Mouse (Mus musculus) C2C12 (cell line): Measurements from ENCODE around the gene Rabl6. TPM values are rescaled to one million over a fixed set of nuclear protein-coding genes. Genes with fewer than 3 reads are reported as not detected.

ENCODE experiments used
- H3K27me3 ChIP-seq: one replicate; pipeline ENCODE4 v1.6.1; 2011; ENCODE audit not compliant: control insufficient read depth, insufficient read depth, insufficient read length
- H3K36me3 ChIP-seq: one replicate; pipeline ENCODE4 v1.6.1; 2011; ENCODE audit not compliant: control insufficient read depth, insufficient read depth
- H3K4me3 ChIP-seq: one replicate; pipeline ENCODE4 v1.5.1; 2011; ENCODE audit warnings: mild to moderate bottlenecking, control low read depth; ENCODE audit not compliant: poor library complexity, insufficient read depth, severe bottlenecking
- H3K79me2 ChIP-seq: one replicate; pipeline ENCODE4 v1.6.1; 2011; ENCODE audit not compliant: control insufficient read depth, insufficient read depth
- H3K79me3 ChIP-seq: one replicate; pipeline ENCODE4 v1.6.1; 2011; ENCODE audit warnings: low read depth, control low read depth
- H3ac ChIP-seq: one replicate; pipeline ENCODE3; 2011; ENCODE audit warnings: low read depth; ENCODE audit not compliant: control insufficient read depth, insufficient read length
- CEBPB ChIP-seq: IDR thresholded peaks from one replicate; pipeline ENCODE4 v1.6.1; 2011; ENCODE audit warnings: low read depth, mild to moderate bottlenecking, control low read depth, moderate library complexity
- CTCF ChIP-seq: IDR thresholded peaks from one replicate; pipeline ENCODE4 v1.5.1; 2011; ENCODE audit not compliant: control insufficient read depth, insufficient read depth, insufficient read length
- FOSL1 ChIP-seq: IDR thresholded peaks from one replicate; pipeline ENCODE4 v1.8.0; 2011; ENCODE audit warnings: mild to moderate bottlenecking, low read length; ENCODE audit not compliant: poor library complexity, insufficient read depth, severe bottlenecking
- MAX ChIP-seq: IDR thresholded peaks from one replicate; pipeline ENCODE4 v1.6.1; 2011; ENCODE audit warnings: mild to moderate bottlenecking, control low read depth
- MYOD1 ChIP-seq: IDR thresholded peaks from one replicate; pipeline ENCODE4 v1.6.1; 2011; ENCODE audit warnings: low read depth; ENCODE audit not compliant: control insufficient read depth, insufficient read length
- MYOG ChIP-seq: IDR thresholded peaks from one replicate; pipeline ENCODE4 v1.6.1; 2011; ENCODE audit not compliant: control insufficient read depth, insufficient read length; ENCODE audit errors: extremely low read depth
- USF1 ChIP-seq: IDR thresholded peaks from one replicate; pipeline ENCODE4 v1.6.1; 2011; ENCODE audit warnings: low read depth, mild to moderate bottlenecking, control low read depth, moderate library complexity
- long read RNA-seq, 2 experiments: library from polyadenylated mRNA; unstranded; transcript quantifications; one replicate each; pipeline ENCODE4 v2.0.0; 2019 to 2020
- polyA plus RNA-seq: library from polyadenylated mRNA; unstranded; fragments of >200 nt; fragmentation: generic; extraction: Trizol; gene quantifications from one replicate; pipeline ENCODE4 v1.2.1, GENCODE M21; 2012; ENCODE audit warnings: missing spikeins

The Rabl6 gene
- 58.9 TPM for polyA plus RNA-seq
- long read RNA-seq, experiment 1, transcript Rabl6-201 (15 exons, 3,230 nt), result major isoform, 8 of 43 reads
- long read RNA-seq, experiment 1, partial matches to known transcripts, result 29 of 43 reads
- long read RNA-seq, experiment 1, other reads (novel, unspliced or antisense), result 5 of 43 reads
- long read RNA-seq, experiment 2, transcript Rabl6-201 (15 exons, 3,230 nt), result major isoform, 127 of 358 reads
- long read RNA-seq, experiment 2, partial matches to known transcripts, result 195 of 358 reads
- long read RNA-seq, experiment 2, other reads (novel, unspliced or antisense), result 36 of 358 reads

DNA sequence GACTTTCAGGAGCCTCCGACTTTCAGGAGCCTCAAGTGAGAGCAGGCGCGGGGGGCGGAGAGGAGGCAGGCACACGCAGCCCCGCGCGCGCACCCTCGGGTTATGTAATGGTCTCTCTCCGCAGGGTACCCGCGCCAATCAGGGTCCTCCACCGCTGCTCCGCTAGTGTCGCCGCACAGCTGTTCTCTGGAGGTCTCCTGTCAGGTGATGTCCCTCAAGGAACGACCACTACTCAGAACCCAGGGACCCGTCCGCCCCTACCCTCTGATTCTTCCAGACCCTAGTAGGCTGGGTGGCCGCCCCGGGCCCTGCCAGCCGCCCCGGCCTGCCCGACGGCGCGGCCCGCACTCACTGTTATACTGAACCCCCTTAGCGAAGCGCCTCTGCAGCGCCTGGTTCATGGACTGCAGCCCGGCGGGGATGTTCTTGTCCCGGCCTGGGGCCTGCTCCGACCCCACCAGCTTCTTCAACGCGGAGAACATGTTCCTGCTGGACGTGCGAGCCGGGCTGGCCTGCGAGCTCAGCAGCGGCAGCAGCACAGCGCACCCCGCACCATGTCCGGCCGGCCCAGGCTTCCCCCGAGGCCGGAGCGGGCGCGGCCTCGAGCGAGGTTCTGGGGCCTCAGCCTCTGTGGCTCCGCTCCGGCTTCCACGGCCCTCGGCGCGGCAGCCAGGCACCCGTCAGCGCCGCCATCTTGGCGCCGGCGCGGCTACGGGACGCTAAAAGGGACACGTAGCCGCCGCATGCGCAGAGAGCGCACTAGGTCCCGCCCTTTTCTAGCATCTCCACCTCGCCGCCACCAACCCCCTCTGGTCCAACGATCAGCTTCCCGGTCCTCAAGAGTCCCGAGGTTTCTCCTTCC, at the start of gene Rabl6:
TSS of gene Rabl6 (minus strand) at position 761 of the 862 bp plus-strand sequence.
- TF ChIP-seq MAX, result peak; percentile 100
- TF ChIP-seq CEBPB, result no peak
- Histone ChIP-seq H3K27me3 (no peaks in the 10 kb centered on the region), H3K79me3 (peaks cover 41% of the 10 kb centered on the region), H3ac (peak within 1 kb of the TSS; percentile 79), H3K4me3 (peak within 1 kb of the TSS; percentile 99), H3K79me2 (peaks cover 53% of the 10 kb centered on the region), H3K36me3 (peaks cover 7% of the 10 kb centered on the region)

GRCm38 (mm10) chr2:25657652-25658051, 49.3 kb upstream of the Rabl6 start, which contains the start of gene Lcn5:
Gene Lcn5 (plus strand): TSS chr2:25657952.
- H3K27me3 ChIP-seq, result peaks cover 31% of the 10 kb centered on the region
- H3K36me3 ChIP-seq, result no peaks in the 10 kb centered on the region
- H3ac ChIP-seq, result no peak within 1 kb of the TSS
- no peak for TF ChIP-seq MYOD1
- TF ChIP-seq USF1, result no peak
- no peak for TF ChIP-seq MYOG
- no peak for TF ChIP-seq CTCF
- TF ChIP-seq CEBPB, result no peak
- TF ChIP-seq MAX, result no peak
- H3K79me2 ChIP-seq, result no peaks in the 10 kb centered on the region
- no peaks in the 10 kb centered on the region for H3K79me3 ChIP-seq
- no peak within 1 kb of the TSS for H3K4me3 ChIP-seq

- Histone ChIP-seq H3K79me3 (no peaks in the 10 kb centered on the region), H3K4me3 (no peak overlapping the region), H3ac (no peak overlapping the region), H3K79me2 (no peaks in the 10 kb centered on the region), H3K27me3 (peaks cover 32% of the 10 kb centered on the region), H3K36me3 (no peaks in the 10 kb centered on the region)
- TF ChIP-seq MYOD1 (no peak), USF1 (no peak), FOSL1 (no peak), MYOG (no peak), CEBPB (no peak), CTCF (no peak), MAX (no peak)
Observed at GRCm38 (mm10) chr2:25657246-25657645, 48.9 kb upstream of the Rabl6 start.

- H3K79me3 ChIP-seq, result no peaks in the 10 kb centered on the region
- H3K79me2 ChIP-seq, result no peaks in the 10 kb centered on the region
- H3K36me3 ChIP-seq, result no peaks in the 10 kb centered on the region
- peaks cover 32% of the 10 kb centered on the region for H3K27me3 ChIP-seq
- H3K4me3 ChIP-seq, result no peak overlapping the region
- no peak overlapping the region for H3ac ChIP-seq
- TF ChIP-seq CEBPB (no peak), FOSL1 (no peak), USF1 (no peak), MAX (no peak), CTCF (no peak), MYOG (no peak), MYOD1 (no peak)
Observed at GRCm38 (mm10) chr2:25656691-25657090, 48.4 kb upstream of the Rabl6 start.

DNA sequence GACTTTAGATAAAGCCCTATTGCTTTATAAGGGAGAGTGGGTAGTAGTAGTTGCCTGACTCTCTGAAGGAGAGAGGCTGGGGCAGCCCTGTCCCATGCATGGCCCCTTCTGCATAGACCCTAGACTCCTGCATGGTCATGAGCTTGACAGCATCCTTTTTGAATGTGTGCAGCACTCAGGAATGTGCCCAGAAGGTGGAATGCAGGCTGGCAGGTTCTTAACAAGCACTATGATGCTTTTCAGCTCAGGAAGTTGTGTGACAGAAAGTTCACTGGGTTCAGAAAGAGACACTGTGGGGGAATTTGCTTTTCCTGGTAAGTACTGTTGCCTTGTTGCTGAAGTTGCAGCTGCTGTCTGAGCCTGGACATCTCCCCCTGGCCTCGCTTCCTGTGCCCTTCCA, 46.2 kb upstream of the Rabl6 start:
- no peaks in the 10 kb centered on the region for H3K79me2 ChIP-seq
- peaks cover 51% of the 10 kb centered on the region for H3K27me3 ChIP-seq
- H3K4me3 ChIP-seq, result no peak overlapping the region
- H3K79me3 ChIP-seq, result no peaks in the 10 kb centered on the region
- H3ac ChIP-seq, result no peak overlapping the region
- TF ChIP-seq CTCF, result no peak
- no peaks in the 10 kb centered on the region for H3K36me3 ChIP-seq

DNA sequence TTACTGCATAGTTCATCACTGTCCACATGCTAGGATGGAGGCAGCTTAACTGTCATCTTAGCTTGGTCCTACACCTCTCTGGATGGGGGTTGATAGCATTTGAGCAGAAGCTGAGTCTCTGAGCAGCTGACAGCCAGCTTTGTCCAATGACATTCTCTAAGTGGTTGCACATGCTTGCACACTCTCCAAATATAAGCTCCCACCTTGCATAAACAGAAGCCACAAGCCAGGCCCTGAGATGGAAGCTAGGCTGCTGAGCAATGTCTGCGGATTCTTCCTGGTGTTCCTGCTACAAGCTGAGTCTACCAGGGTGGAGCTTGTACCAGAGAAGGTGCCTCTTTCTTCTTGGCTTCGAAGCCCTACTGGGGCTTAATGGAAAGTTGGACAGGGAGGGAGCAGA, 44.6 kb upstream of the Rabl6 start, which contains the start of gene Lcn8:
TSS of gene Lcn8 (plus strand) at position 219 of the 400 bp plus-strand sequence.
- Histone ChIP-seq H3K36me3 (no peaks in the 10 kb centered on the region), H3ac (no peak within 1 kb of the TSS), H3K79me2 (no peaks in the 10 kb centered on the region), H3K4me3 (no peak within 1 kb of the TSS), H3K79me3 (no peaks in the 10 kb centered on the region), H3K27me3 (peaks cover 56% of the 10 kb centered on the region)
- TF ChIP-seq CTCF (no peak), FOSL1 (no peak), MYOG (no peak), MAX (no peak), USF1 (no peak), CEBPB (no peak), MYOD1 (no peak)
